Mouse (Mus musculus) olfactory bulb, adult 2 months (tissue): Measurements from ENCODE around the gene 1700011L22Rik.

Experiments used
- CTCF ChIP-seq: fragments of 200-500 bp; IDR thresholded peaks from 2 replicates; pipeline ENCODE4 v1.5.1; 2012; ENCODE audit warnings: low read depth, mild to moderate bottlenecking, low read length, moderate library complexity; ENCODE audit not compliant: insufficient read depth
- POLR2A ChIP-seq: fragments of 200-500 bp; IDR thresholded peaks from 2 replicates; pipeline ENCODE4 v1.6.1; 2012; ENCODE audit warnings: mild to moderate bottlenecking, low read depth, low read length, moderate library complexity; ENCODE audit not compliant: insufficient read depth

DNA sequence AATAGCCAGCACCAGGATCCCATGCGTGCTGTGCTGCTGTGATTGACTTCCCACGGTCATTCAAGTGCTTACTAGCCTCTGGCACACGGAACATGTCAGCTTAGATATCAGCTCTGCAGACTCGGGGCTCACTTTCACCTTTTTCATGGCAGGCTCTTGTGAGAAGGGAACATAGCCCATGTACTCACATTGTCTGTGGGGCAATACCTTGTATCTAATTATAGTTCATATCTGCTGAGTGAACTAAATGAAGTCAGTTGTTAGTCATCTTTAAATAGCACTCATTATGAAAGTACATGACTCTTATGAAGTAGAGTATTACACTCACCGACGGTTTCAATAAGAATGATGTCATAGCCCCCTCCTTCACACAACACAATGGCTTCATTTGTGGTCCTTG is 25.4 kb upstream of the 1700011L22Rik start:
- no peak for TF ChIP-seq CTCF
- TF ChIP-seq POLR2A, result no peak
